Mouse (Mus musculus): ENCODE results near the gene Trim67. TPM values are rescaled to one million over a fixed set of nuclear protein-coding genes. Genes with fewer than 3 reads are reported as not detected.

Trim67 gene
- polyA plus RNA-seq, 1 experiment from 2014 or later = 0.19 TPM

GRCm38 (mm10) chr8:124793661-124794485, 981 bp downstream of the Trim67 start:
- Histone ChIP-seq H3K4me3 (peak overlapping the region; percentile 65), H3K9me3 (replicated peaks) (no peaks in the 10 kb centered on the region), H3K4me1 (replicated peaks) (peaks cover 34% of the 10 kb centered on the region), H3K4me2 (peak overlapping the region; percentile 100), H3K27ac (no peak overlapping the region), H3K27me3 (peaks cover 69% of the 10 kb centered on the region), H3K36me3 (no peaks in the 10 kb centered on the region), H3K9ac (no peak overlapping the region)
- 0 out of 2 replicates have a peak, but pooled peaks have one; percentile 2 for ATAC-seq (replicated peaks; ENCODE audit: insufficient number of reproducible peaks, insufficient read depth, low FRiP score, low read depth)
- WGBS = 1% methylated on average over 78 of the region's 81 CpGs

GRCm38 (mm10) chr8:124794486-124794780, 1.5 kb downstream of the Trim67 start:
- Histone ChIP-seq H3K27ac (no peak overlapping the region), H3K4me3 (peak overlapping the region; percentile 65), H3K9ac (no peak overlapping the region), H3K36me3 (no peaks in the 10 kb centered on the region), H3K4me1 (replicated peaks) (peaks cover 34% of the 10 kb centered on the region), H3K4me2 (peak overlapping the region; percentile 100), H3K9me3 (replicated peaks) (no peaks in the 10 kb centered on the region), H3K27me3 (peaks cover 69% of the 10 kb centered on the region)
- no peak for ATAC-seq (replicated peaks; ENCODE audit: insufficient number of reproducible peaks, insufficient read depth, low FRiP score, low read depth)
- WGBS = 0% methylated on average over 20 of the region's 25 CpGs

- Histone ChIP-seq H3K27me3 (peaks cover 69% of the 10 kb centered on the region), H3K4me2 (no peak overlapping the region), H3K9ac (no peak overlapping the region), H3K36me3 (no peaks in the 10 kb centered on the region), H3K4me3 (no peak overlapping the region), H3K4me1 (replicated peaks) (peaks cover 34% of the 10 kb centered on the region), H3K9me3 (replicated peaks) (no peaks in the 10 kb centered on the region), H3K27ac (no peak overlapping the region)
- no peak for ATAC-seq (replicated peaks; ENCODE audit: insufficient number of reproducible peaks, insufficient read depth, low FRiP score, low read depth)
- WGBS = 63% methylated on average over 8 of the region's 8 CpGs
Observed at GRCm38 (mm10) chr8:124795781-124796488, 3.0 kb downstream of the Trim67 start.

- Histone ChIP-seq H3K9me3 (replicated peaks) (no peaks in the 10 kb centered on the region), H3K9ac (no peak overlapping the region), H3K4me2 (no peak overlapping the region), H3K27ac (no peak overlapping the region), H3K27me3 (peaks cover 41% of the 10 kb centered on the region), H3K4me1 (replicated peaks) (no peaks in the 10 kb centered on the region), H3K4me3 (no peak overlapping the region), H3K36me3 (no peaks in the 10 kb centered on the region)
- 29% methylated on average over 11 of the region's 11 CpGs for WGBS
- ATAC-seq (replicated peaks; ENCODE audit: insufficient number of reproducible peaks, insufficient read depth, low FRiP score, low read depth) = no peak
Observed at GRCm38 (mm10) chr8:124800542-124800941, 7.7 kb downstream of the Trim67 start.

- Histone ChIP-seq H3K27ac (no peak overlapping the region), H3K9ac (no peak overlapping the region), H3K27me3 (peaks cover 19% of the 10 kb centered on the region), H3K4me2 (no peak overlapping the region), H3K9me3 (replicated peaks) (no peaks in the 10 kb centered on the region), H3K4me1 (replicated peaks) (no peaks in the 10 kb centered on the region), H3K36me3 (no peaks in the 10 kb centered on the region), H3K4me3 (no peak overlapping the region)
- WGBS = 51% methylated on average over 12 of the region's 12 CpGs
- no peak for ATAC-seq (replicated peaks; ENCODE audit: insufficient number of reproducible peaks, insufficient read depth, low FRiP score, low read depth)
Observed at GRCm38 (mm10) chr8:124803824-124804702, 11.2 kb downstream of the Trim67 start.

- H3K9ac ChIP-seq = no peak overlapping the region
- H3K27me3 ChIP-seq = peaks cover 13% of the 10 kb centered on the region
- no peak for ATAC-seq (replicated peaks; ENCODE audit: insufficient number of reproducible peaks, insufficient read depth, low FRiP score, low read depth)
- 79% methylated on average over 4 of the region's 4 CpGs for WGBS
- no peak overlapping the region for H3K27ac ChIP-seq
- no peak overlapping the region for H3K4me2 ChIP-seq
- H3K4me3 ChIP-seq = no peak overlapping the region
- no peaks in the 10 kb centered on the region for H3K36me3 ChIP-seq
- no peaks in the 10 kb centered on the region for H3K9me3 ChIP-seq (replicated peaks)
- no peaks in the 10 kb centered on the region for H3K4me1 ChIP-seq (replicated peaks)
Observed at GRCm38 (mm10) chr8:124805990-124806389, 13.1 kb downstream of the Trim67 start.

GRCm38 (mm10) chr8:124809419-124809818, 16.5 kb downstream of the Trim67 start:
- WGBS = 57% methylated on average over 2 of the region's 2 CpGs
- H3K27me3 ChIP-seq = no peaks in the 10 kb centered on the region
- H3K36me3 ChIP-seq = no peaks in the 10 kb centered on the region
- no peaks in the 10 kb centered on the region for H3K4me1 ChIP-seq (replicated peaks)
- H3K4me3 ChIP-seq = no peak overlapping the region
- ATAC-seq (replicated peaks; ENCODE audit: insufficient number of reproducible peaks, insufficient read depth, low FRiP score, low read depth) = no peak
- H3K27ac ChIP-seq = no peak overlapping the region
- H3K9ac ChIP-seq = no peak overlapping the region
- H3K9me3 ChIP-seq (replicated peaks) = no peaks in the 10 kb centered on the region
- no peak overlapping the region for H3K4me2 ChIP-seq

GRCm38 (mm10) chr8:124810056-124810610, 17.2 kb downstream of the Trim67 start:
- no peak overlapping the region for H3K27ac ChIP-seq

GRCm38 (mm10) chr8:124810689-124811394, 17.9 kb downstream of the Trim67 start:
- no peak overlapping the region for H3K4me3 ChIP-seq
- H3K27me3 ChIP-seq = no peaks in the 10 kb centered on the region
- H3K36me3 ChIP-seq = no peaks in the 10 kb centered on the region
- H3K4me2 ChIP-seq = no peak overlapping the region
- H3K9ac ChIP-seq = no peak overlapping the region
- no peaks in the 10 kb centered on the region for H3K9me3 ChIP-seq (replicated peaks)
- H3K4me1 ChIP-seq (replicated peaks) = no peaks in the 10 kb centered on the region
- H3K27ac ChIP-seq = no peak overlapping the region
- no peak for ATAC-seq (replicated peaks; ENCODE audit: insufficient number of reproducible peaks, insufficient read depth, low FRiP score, low read depth)
- 43% methylated on average over 9 of the region's 9 CpGs for WGBS

More at GRCm38 (mm10) chr8:124810056-124810610, 17.2 kb downstream of the Trim67 start:
- 51% methylated on average over 5 of the region's 5 CpGs for WGBS
- Histone ChIP-seq H3K36me3 (no peaks in the 10 kb centered on the region), H3K4me3 (no peak overlapping the region), H3K9me3 (replicated peaks) (no peaks in the 10 kb centered on the region), H3K4me1 (replicated peaks) (no peaks in the 10 kb centered on the region), H3K4me2 (no peak overlapping the region), H3K9ac (no peak overlapping the region), H3K27me3 (no peaks in the 10 kb centered on the region)
- no peak for ATAC-seq (replicated peaks; ENCODE audit: insufficient number of reproducible peaks, insufficient read depth, low FRiP score, low read depth)

- Histone ChIP-seq H3K27ac (no peak overlapping the region), H3K4me2 (no peak overlapping the region), H3K4me3 (no peak overlapping the region), H3K27me3 (no peaks in the 10 kb centered on the region), H3K4me1 (replicated peaks) (no peaks in the 10 kb centered on the region), H3K9ac (no peak overlapping the region), H3K36me3 (no peaks in the 10 kb centered on the region), H3K9me3 (replicated peaks) (no peaks in the 10 kb centered on the region)
- ATAC-seq (replicated peaks; ENCODE audit: insufficient number of reproducible peaks, insufficient read depth, low FRiP score, low read depth) = no peak
- WGBS = 60% methylated on average over 4 of the region's 4 CpGs
Observed at GRCm38 (mm10) chr8:124813326-124813725, 20.4 kb downstream of the Trim67 start.

All from heart, embryonic 15.5 days (tissue).